Mouse (Mus musculus): ENCODE results near the gene Sugp2. TPM values are rescaled to one million over a fixed set of nuclear protein-coding genes. Genes with fewer than 3 reads are reported as not detected.
A peak's percentile ranks its signal among the peaks of the same experiment; 100 is the strongest.

The Sugp2 gene
- polyA plus RNA-seq (2012; rRNA removed): 38.3 and 40.0 TPM in 2 replicates

DNA sequence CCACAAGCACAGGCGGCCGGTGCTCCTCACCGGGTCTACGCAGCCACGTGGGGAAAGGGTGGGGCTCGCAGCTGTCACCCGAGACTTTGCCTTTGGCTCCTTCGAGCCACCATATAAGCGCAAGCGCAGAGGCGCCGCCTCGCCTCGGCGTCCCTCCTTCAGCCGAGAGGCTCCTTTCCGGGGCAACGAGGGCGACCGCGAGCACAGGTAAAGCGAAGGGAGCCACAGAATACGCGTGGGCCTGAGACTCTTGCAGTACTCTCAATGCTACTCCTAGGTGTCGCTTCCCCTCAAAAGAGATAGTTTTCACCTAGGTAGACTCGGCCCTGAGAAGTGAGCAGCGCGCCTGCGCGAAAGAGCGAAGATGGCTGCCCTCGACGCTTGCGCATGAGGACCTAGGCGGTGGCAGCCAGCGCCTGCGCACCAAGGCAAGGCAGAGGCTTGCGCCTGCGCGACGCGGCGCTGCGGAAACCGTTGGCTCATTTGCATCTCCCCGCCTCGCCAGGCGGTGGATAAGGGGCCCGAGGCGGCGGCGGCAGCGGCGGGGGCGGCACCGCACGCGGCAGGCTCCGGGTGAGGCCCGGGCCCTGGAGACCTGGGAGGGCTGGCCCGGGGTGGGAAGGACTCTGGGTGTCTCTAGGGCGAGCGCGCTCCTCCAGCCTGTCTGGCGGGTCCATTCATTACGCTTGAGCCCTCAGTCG, at the start of gene Sugp2, which contains the start of gene Armc6:
Sugp2 (plus strand) TSS at position 147 of the 701 bp plus-strand sequence.
Armc6 (minus strand) TSS at position 387 of the 701 bp plus-strand sequence.
- H3K4me1 ChIP-seq (ENCODE audit: control insufficient read depth, insufficient read depth, insufficient read length): peaks cover 4% of the 10 kb centered on the region; the same call in 1 of the 2 replicates
- TF ChIP-seq CTCF (IDR thresholded peaks at IDR 0.05; ENCODE audit: extremely low read depth, insufficient read depth, insufficient read length, insufficient replicate concordance) (no peak), POLR2A (IDR thresholded peaks at IDR 0.05; ENCODE audit: low read depth, low read length) (no peak; the same call in 1 of the 2 replicates)
- H3K27ac ChIP-seq (ENCODE audit: insufficient read depth, low read length): peak within 1 kb of the TSS; percentile 98
- H3K4me3 ChIP-seq (ENCODE audit: extremely low read depth, insufficient read depth, insufficient read length): peak within 1 kb of the TSS; percentile 82
- H3K36me3 ChIP-seq (ENCODE audit: control insufficient read depth, insufficient read depth, low read length): peaks cover 7% of the 10 kb centered on the region; the same call in 1 of the 2 replicates
- no peaks in the 10 kb centered on the region for H3K27me3 ChIP-seq (ENCODE audit: control insufficient read depth, insufficient read depth, low read length)
- peak; percentile 92 to 94 for DNase-seq (ENCODE audit: low read depth in 1 of 2, low spot score in 2 of 2)
- WGBS: 1% methylated on average over 67 of the region's 67 CpGs

DNA sequence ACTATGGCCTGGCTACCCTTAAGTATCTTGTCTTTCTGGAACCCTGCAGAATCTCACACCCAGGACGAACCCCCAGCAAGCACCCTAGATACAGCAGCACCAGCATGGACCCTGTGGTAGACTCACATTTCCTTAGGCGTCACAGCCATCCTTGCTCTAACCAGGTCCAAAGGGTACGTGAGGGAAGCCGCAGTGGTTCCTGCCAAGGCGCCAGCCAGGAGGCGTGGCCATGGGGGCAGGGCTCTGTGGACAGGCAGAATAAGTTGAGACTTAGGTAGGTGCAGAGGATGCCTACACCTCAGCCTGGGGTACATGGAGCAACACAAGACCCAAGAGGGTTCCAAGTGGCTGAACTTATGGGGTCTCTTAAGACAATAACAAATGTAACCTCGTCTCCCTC, 45.3 kb upstream of the Sugp2 start:
- Histone ChIP-seq H3K4me1 (ENCODE audit: control insufficient read depth, insufficient read depth, insufficient read length) (no peaks in the 10 kb centered on the region), H3K36me3 (ENCODE audit: control insufficient read depth, insufficient read depth, low read length) (no peaks in the 10 kb centered on the region), H3K27ac (ENCODE audit: insufficient read depth, low read length) (no peak overlapping the region)

DNA sequence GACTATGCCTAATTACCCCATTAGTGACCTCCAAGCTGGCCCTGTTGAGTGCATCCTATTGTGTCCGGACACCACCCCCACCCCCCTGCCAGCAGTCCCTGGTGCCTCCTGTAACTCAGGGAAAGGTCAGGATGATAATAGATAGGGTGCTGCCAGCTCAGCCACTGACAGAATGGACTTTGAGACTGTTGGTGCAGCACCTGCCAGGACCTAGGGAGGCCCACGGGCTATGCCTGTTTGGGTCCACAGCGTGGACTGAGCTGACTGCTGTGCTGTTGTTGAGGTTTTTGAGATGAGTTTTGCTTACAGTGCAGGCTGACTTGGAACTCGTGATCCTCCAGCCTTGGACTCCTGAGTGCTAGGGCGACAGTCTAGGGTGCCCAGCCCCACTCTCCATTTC, 40.8 kb upstream of the Sugp2 start:
- TF ChIP-seq POLR2A (IDR thresholded peaks at IDR 0.05; ENCODE audit: low read depth, low read length) (no peak), CTCF (IDR thresholded peaks at IDR 0.05; ENCODE audit: extremely low read depth, insufficient read depth, insufficient read length, insufficient replicate concordance) (no peak)
- no peak overlapping the region for H3K27ac ChIP-seq (ENCODE audit: insufficient read depth, low read length)

More for the DNA sequence above, 45.3 kb upstream of the Sugp2 start:
- no peak overlapping the region for H3K4me3 ChIP-seq (ENCODE audit: extremely low read depth, insufficient read depth, insufficient read length)
- no peak for DNase-seq (ENCODE audit: low read depth in 1 of 2, low spot score in 2 of 2)
- TF ChIP-seq POLR2A (IDR thresholded peaks at IDR 0.05; ENCODE audit: low read depth, low read length): no peak
- no peaks in the 10 kb centered on the region for H3K27me3 ChIP-seq (ENCODE audit: control insufficient read depth, insufficient read depth, low read length)
- WGBS: 79% methylated on average over 7 of the region's 7 CpGs

DNA sequence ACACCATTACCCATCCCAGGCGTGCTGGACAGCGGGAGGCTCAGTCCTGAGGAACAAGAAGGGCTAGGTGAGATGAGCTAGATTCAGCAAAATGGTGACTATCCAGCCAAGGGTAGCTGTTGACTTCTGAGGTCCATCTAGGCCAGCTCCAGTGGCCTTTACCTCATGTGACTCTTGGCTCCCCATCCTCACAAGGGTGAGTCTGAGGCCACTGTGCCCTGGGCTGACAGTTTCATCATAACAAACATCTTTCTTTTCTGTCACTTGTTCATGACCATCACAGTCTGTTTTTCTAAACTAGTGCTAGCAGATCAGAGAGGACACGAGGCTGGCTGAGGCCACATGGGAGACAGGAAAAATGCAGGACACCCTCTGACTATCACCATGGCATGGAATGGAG, 39.8 kb upstream of the Sugp2 start:
- Histone ChIP-seq H3K27me3 (ENCODE audit: control insufficient read depth, insufficient read depth, low read length) (no peaks in the 10 kb centered on the region), H3K4me1 (ENCODE audit: control insufficient read depth, insufficient read depth, insufficient read length) (no peaks in the 10 kb centered on the region), H3K27ac (ENCODE audit: insufficient read depth, low read length) (no peak overlapping the region), H3K36me3 (ENCODE audit: control insufficient read depth, insufficient read depth, low read length) (no peaks in the 10 kb centered on the region), H3K4me3 (ENCODE audit: extremely low read depth, insufficient read depth, insufficient read length) (no peak overlapping the region)
- WGBS: 96% methylated on average over 3 of the region's 3 CpGs
- no peak for DNase-seq (ENCODE audit: low read depth in 1 of 2, low spot score in 2 of 2)
- TF ChIP-seq CTCF (IDR thresholded peaks at IDR 0.05; ENCODE audit: extremely low read depth, insufficient read depth, insufficient read length, insufficient replicate concordance) (no peak), POLR2A (IDR thresholded peaks at IDR 0.05; ENCODE audit: low read depth, low read length) (no peak)

More for the DNA sequence above, 40.8 kb upstream of the Sugp2 start:
- Histone ChIP-seq H3K4me3 (ENCODE audit: extremely low read depth, insufficient read depth, insufficient read length) (no peak overlapping the region), H3K4me1 (ENCODE audit: control insufficient read depth, insufficient read depth, insufficient read length) (no peaks in the 10 kb centered on the region), H3K36me3 (ENCODE audit: control insufficient read depth, insufficient read depth, low read length) (no peaks in the 10 kb centered on the region), H3K27me3 (ENCODE audit: control insufficient read depth, insufficient read depth, low read length) (no peaks in the 10 kb centered on the region)
- DNase-seq (ENCODE audit: low read depth in 1 of 2, low spot score in 2 of 2): no peak
- WGBS: 92% methylated on average over 5 of the region's 5 CpGs

DNA sequence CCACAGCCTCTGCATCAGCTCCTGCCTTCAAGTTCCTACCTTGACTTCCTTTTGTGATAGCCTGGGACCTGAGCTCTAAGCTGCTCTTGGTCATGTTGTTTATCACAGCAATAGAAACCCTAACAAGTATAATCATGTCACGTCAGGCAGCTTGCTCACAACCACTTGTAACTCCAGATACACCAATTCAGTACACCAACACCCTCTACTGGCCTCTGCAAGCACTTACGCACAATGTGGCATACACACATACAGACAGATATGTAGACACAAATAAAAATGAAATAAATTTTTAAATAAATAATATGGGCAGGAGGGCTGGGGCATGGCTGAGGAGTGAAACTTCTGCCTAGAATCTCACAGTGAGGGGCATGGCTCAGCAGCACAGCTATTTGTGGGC, 38.3 kb upstream of the Sugp2 start:
- Histone ChIP-seq H3K36me3 (ENCODE audit: control insufficient read depth, insufficient read depth, low read length) (no peaks in the 10 kb centered on the region), H3K27me3 (ENCODE audit: control insufficient read depth, insufficient read depth, low read length) (no peaks in the 10 kb centered on the region), H3K4me3 (ENCODE audit: extremely low read depth, insufficient read depth, insufficient read length) (no peak overlapping the region), H3K27ac (ENCODE audit: insufficient read depth, low read length) (no peak overlapping the region), H3K4me1 (ENCODE audit: control insufficient read depth, insufficient read depth, insufficient read length) (no peaks in the 10 kb centered on the region)
- WGBS: 87% methylated on average over 2 of the region's 2 CpGs
- DNase-seq (ENCODE audit: low read depth in 1 of 2, low spot score in 2 of 2): no peak
- TF ChIP-seq CTCF (IDR thresholded peaks at IDR 0.05; ENCODE audit: extremely low read depth, insufficient read depth, insufficient read length, insufficient replicate concordance) (no peak), POLR2A (IDR thresholded peaks at IDR 0.05; ENCODE audit: low read depth, low read length) (no peak)

DNA sequence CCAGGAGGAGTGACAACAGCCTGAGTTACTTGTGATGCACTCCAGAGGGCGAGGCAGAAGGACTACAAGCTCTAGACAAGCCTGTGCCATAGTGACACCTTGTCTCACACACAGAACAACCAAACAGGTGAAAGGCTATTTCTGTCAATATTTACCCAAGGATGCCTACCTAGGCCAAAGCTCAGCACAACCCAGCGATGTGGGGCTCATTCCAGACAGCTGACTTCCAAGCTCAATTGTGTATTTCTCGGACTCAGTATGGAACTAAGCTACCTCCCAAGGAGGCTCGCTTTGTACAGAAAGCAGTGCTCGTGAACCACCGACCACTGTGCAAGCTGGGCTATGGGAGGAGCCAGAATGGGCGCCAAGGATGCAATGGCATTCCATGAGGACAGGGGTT, 36.4 kb upstream of the Sugp2 start:
- TF ChIP-seq POLR2A (IDR thresholded peaks at IDR 0.05; ENCODE audit: low read depth, low read length) (no peak), CTCF (IDR thresholded peaks at IDR 0.05; ENCODE audit: extremely low read depth, insufficient read depth, insufficient read length, insufficient replicate concordance) (no peak)
- Histone ChIP-seq H3K36me3 (ENCODE audit: control insufficient read depth, insufficient read depth, low read length) (no peaks in the 10 kb centered on the region), H3K27me3 (ENCODE audit: control insufficient read depth, insufficient read depth, low read length) (no peaks in the 10 kb centered on the region), H3K4me3 (ENCODE audit: extremely low read depth, insufficient read depth, insufficient read length) (no peak overlapping the region), H3K27ac (ENCODE audit: insufficient read depth, low read length) (no peak overlapping the region), H3K4me1 (ENCODE audit: control insufficient read depth, insufficient read depth, insufficient read length) (no peaks in the 10 kb centered on the region)
- WGBS: 91% methylated on average over 7 of the region's 7 CpGs
- DNase-seq (ENCODE audit: low read depth in 1 of 2, low spot score in 2 of 2): no peak

DNA sequence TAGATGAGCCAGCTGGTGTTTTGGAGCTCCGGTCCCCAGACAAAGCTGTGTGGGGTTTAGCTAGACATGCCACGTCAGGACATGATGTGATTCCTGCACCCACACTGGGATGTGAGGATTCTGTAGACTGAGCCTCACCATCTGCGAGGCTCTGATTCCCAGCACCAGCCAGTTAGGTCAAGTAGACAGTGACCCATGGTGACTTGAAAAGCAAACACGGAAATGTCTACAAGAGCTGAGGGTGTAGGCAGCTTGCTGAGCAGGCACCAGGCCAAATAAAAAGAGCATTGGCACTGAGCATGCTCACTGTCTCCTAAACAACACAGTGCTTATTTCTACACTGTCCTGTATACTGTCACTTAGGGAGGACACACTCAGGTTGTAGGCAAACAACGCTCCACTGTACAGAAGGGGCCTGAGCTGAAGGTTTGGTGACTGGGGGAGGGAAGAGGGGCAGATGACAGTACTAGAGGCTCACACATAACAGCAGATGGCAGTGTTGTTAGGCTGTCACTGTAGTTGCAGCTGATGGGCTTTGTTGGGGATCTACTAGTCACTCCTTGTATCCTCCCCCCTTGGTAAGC, 33.8 kb upstream of the Sugp2 start:
- H3K27ac ChIP-seq (ENCODE audit: insufficient read depth, low read length): no peak overlapping the region
- no peaks in the 10 kb centered on the region for H3K27me3 ChIP-seq (ENCODE audit: control insufficient read depth, insufficient read depth, low read length)
- TF ChIP-seq POLR2A (IDR thresholded peaks at IDR 0.05; ENCODE audit: low read depth, low read length): no peak
- no peak; the same call in 1 of the 2 replicates for TF ChIP-seq CTCF (IDR thresholded peaks at IDR 0.05; ENCODE audit: extremely low read depth, insufficient read depth, insufficient read length, insufficient replicate concordance)
- DNase-seq (ENCODE audit: low read depth in 1 of 2, low spot score in 2 of 2): no peak
- no peaks in the 10 kb centered on the region for H3K4me1 ChIP-seq (ENCODE audit: control insufficient read depth, insufficient read depth, insufficient read length)
- no peak overlapping the region for H3K4me3 ChIP-seq (ENCODE audit: extremely low read depth, insufficient read depth, insufficient read length)
- no peaks in the 10 kb centered on the region for H3K36me3 ChIP-seq (ENCODE audit: control insufficient read depth, insufficient read depth, low read length)
- 81% methylated on average over 5 of the region's 5 CpGs for WGBS

Data from spleen, adult 2 months (tissue).